Mouse (Mus musculus) erythroblast, adult 5-6 weeks (primary cell): ENCODE measurements around the gene Faap100. TPM values are rescaled to one million over a fixed set of nuclear protein-coding genes. Genes with fewer than 3 reads are reported as not detected.

Experiments
- ATAC-seq: replicated peaks from 2 replicates; pipeline ENCODE4 v1.8.0; 2016; ENCODE audit warnings: moderate number of reproducible peaks, mild to moderate bottlenecking, moderate TSS enrichment, inconsistent platforms; ENCODE audit not compliant: poor library complexity, low FRiP score, severe bottlenecking
- total RNA-seq, 2 experiments: library from RNA; stranded (forward) in 1 of 2; stranded (reverse) in 1 of 2; fragments of 150-400 nt in 1 of 2; fragments of 200-764, 138-1000 nt in 1 of 2; gene quantifications; 2 replicates each; pipeline versions ENCODE4 v1.2.3 to v1.2.4; 2015 to 2017; ENCODE audit warnings: low replicate concordance in 2 of 2

The Faap100 gene
- total RNA-seq, 2 experiments from 2014 or later: 0.96 to 1.4 TPM

DNA sequence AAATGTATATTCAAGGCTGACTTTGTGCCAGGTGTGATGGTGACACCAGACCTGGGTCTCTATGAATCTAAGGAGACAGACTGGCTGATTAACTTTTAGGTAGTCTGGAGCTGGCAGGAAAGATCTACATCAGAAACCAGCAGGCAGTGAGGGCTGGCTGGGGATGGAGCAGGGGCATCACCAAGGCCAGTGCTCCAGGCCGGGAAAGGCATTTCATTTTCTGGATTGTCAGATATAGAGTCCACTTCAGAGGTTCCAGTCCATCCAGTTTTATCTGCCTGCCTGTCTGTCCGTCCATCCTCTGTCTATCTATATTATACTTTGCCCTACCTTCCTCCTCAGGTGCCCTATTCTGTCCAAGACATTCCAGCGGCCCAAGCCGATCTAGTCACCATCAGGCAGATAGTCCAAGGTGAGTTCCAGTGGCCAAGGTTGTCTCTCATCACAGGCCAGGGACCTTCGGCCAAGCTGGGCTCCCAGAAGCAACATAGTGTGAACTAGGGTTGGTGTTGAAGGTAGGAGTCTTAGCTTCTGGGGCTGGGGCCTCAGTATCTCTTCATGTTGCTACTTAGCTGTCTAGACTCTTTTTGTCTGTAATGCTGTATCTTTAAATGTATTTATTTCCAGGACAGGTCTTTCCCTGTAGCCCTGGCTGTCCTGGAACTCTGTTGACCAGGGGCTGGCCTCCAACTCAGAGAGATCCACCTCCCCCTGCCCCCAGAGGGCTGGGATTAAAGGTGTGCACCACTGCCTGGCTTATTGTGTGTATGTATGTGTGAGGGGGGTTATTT lies 34.9 kb downstream of the Faap100 start:
- ATAC-seq: no peak

DNA sequence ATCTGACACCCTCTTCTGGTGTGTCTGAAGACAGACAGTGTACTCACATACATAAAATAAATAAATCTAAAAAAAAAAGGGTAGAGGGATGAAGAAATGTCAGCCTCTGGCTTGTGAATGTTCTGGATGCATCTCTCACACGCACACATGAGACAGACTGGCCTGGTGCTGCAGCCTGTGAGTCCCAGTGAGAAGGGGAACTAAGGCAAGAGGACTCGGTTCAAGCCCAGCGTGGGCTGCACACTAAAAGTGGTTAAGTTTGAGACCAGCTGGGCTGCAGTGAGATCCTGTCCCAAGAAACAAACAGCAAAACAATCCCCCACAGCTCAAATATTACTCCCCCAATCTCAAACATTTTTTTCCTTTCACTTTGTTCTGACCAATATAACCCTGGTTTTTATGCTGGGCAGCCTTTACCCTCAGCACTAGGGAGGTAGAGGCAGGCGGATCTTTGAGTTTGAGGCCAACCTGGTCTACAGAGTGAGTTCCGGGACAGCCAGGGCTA lies 35.9 kb downstream of the Faap100 start:
- no peak for ATAC-seq

DNA sequence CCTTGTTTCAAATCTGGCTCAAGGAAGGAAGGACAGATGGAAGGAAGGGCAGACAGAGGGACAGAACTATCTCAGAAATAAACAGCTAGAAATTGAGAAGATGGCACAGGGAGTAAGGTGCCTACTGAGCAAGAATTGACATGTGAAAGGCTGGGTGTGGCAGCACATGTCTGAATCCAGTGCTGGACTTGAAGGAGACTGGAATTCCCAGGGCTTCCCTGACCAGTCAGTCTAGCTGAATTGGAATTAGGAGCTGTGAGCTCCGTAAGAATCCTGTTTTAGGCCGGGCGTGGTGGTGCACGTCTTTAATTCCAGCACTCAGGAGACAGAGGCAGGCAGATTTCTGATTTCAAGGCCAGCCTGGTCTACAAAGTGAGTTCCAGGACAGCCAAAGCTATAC lies 36.9 kb downstream of the Faap100 start:
- no peak for ATAC-seq

DNA sequence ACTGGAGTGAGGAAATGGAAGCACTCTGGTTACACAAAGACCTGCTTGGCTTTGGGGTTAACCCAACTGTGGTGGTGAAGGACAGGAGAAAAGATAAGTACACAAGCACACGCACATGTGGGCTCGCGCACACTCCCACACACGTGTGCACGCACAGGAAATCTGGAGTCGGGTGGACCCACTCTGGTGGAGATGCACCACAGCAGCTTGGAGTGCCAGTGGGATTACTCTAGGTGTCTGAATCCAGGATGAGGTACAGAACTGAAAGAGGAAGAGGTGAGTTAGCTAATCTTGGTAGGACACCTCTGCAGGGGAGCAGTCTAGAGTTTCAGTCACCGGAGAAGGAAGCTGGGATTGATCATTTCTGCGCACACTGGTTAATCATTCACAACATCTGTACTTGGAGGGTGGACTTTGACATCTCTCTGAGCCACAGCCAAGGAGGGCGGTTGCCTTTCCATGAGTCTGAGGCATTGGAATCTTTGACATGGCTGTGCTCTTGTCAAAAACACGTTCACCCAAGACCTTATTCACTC lies 38.5 kb downstream of the Faap100 start:
- no peak for ATAC-seq

DNA sequence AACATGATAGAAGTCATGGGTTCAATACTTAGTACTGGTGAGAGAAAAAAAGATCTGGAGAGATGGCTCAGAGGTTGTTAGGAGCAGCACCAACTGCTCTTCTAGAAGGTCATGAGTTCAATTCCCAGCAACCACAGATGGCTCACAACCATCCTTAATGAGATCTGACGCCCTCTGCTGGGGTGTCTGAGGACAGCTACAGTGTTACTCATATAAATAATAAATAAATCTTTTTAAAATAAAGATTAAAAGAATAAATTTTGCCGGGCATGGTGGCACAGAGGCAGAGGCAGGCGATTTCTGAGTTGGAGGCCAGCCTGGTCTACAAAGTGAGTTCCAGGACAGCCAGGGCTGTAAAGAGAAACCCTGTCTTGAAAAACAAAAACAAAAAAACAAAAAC lies 39.8 kb downstream of the Faap100 start:
- ATAC-seq: no peak

DNA sequence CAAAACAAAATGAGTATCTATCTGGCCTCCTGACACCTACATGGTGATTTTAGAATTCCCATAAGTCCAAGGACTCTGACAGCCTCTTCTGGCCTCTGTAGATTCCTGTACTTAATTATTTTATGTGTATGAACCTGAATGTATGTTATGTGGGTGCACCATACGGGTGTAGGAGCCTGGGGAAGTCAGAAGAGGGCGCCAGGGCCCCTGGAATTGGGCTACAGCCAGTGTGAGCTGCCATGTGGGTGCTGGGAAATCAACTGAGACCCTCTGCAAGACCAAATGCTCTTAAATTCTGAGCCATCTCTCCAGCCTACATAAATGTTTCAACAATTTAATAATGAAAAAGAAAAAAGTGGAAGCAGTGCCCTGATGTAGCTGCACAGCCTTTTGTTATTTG lies 41.1 kb downstream of the Faap100 start:
- ATAC-seq: peak; percentile 69

DNA sequence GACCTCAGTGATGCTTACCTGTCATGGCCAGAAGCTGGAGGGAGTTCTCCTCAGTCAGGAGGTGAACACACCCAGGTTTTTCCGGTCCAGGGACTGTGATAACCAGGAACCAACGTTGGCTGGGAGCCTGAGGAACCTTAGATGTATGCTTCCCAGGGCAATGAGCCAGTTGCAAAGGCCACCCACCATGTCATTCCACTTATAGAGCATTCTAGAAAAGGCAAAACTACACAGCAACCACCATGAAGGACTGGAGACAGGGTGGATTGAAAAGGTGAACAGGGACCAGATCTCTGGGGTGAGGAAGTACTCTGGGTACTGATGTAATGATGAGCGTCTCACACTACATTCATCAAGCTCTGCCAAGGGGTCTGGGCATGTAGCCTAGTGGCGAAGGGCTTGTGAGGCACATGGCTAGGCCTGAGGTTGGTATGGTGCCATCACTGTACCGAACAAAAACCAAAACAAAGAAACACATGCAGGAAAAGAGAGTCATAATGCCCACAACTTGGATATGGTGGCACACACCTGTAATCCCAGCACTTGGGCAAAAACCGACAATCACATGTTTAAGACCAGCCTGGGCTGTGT lies 43.0 kb downstream of the Faap100 start:
- no peak for ATAC-seq

DNA sequence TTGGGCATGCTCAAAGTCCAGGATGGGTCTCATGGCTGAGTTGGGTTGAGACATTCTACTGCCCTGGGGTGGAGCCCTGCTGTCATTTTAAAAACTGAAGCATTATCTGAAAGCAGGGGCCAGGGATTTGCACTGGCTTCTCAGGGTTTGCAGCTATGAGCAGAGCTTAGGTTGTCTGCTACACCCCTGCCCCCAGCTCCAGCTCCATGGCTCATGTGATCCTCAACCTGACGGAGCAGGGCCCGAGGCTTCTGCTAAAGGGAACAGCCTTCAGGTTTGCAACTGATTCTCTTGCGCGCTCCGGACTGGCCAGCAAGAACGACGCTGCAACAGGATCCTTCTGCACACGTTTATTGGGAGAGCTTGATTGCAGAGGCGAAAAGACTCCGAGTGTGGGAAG lies 58.4 kb downstream of the Faap100 start:
- no peak for ATAC-seq

DNA sequence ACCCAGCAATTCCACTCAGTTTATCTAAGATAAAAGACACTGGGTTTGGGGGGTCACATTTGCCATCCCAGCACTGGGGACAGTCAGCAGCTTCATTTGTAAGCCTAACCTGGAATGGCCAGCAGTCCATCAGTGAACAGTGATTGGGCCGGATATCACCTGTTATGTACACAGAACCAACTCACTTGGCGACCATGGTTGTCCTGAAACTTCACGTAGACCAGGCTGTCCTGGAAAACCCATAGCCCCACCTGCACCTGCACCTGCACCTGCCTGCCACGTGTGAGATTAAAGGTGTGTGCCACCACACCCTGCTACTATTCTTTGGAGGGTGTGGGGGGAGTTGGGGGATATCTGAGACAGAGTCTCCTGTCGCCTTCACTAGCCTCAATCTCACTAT lies 59.3 kb downstream of the Faap100 start:
- no peak for ATAC-seq

Other genes starting within 250 kb of the Faap100 start
- 7.7 and 10.7 TPM in 2 replicates for gene Slc38a10, start 227.4 kb downstream of the Faap100 start, total RNA-seq (2015; ENCODE audit: low replicate concordance)
- 22.4 and 39.9 TPM in 2 replicates for gene Slc38a10, start 227.4 kb downstream of the Faap100 start, total RNA-seq (2017; ENCODE audit: low replicate concordance)
- 2.1 and 3.3 TPM in 2 replicates for gene Bahcc1, start 145.8 kb downstream of the Faap100 start, total RNA-seq (2015; ENCODE audit: low replicate concordance)
- gene Bahcc1, start 145.8 kb downstream of the Faap100 start, total RNA-seq (2017; ENCODE audit: low replicate concordance): 0.84 and 2.0 TPM in 2 replicates
- 637 and 655 TPM in 2 replicates for gene Actg1, start 30.2 kb downstream of the Faap100 start, total RNA-seq (2015; ENCODE audit: low replicate concordance)
- gene Actg1, start 30.2 kb downstream of the Faap100 start, total RNA-seq (2017; ENCODE audit: low replicate concordance): 301 and 341 TPM in 2 replicates
- gene Fscn2, start 17.2 kb downstream of the Faap100 start, total RNA-seq (2015; ENCODE audit: low replicate concordance): not detected in 2 replicates
- not detected in 2 replicates for gene Fscn2, start 17.2 kb downstream of the Faap100 start, total RNA-seq (2017; ENCODE audit: low replicate concordance)
- 16.1 and 17.6 TPM in 2 replicates for gene Nploc4, start 58.9 kb upstream of the Faap100 start, total RNA-seq (2015; ENCODE audit: low replicate concordance)
- 24.6 and 31.8 TPM in 2 replicates for gene Nploc4, start 58.9 kb upstream of the Faap100 start, total RNA-seq (2017; ENCODE audit: low replicate concordance)
- gene Tspan10, start 63.9 kb upstream of the Faap100 start, total RNA-seq (2015; ENCODE audit: low replicate concordance): 1.3 TPM in 1 of 2 replicates, not detected in the other
- not detected in 2 replicates for gene Tspan10, start 63.9 kb upstream of the Faap100 start, total RNA-seq (2017; ENCODE audit: low replicate concordance)
- gene Pde6g, start 74.7 kb upstream of the Faap100 start, total RNA-seq (2015; ENCODE audit: low replicate concordance): not detected in 2 replicates
- gene Pde6g, start 74.7 kb upstream of the Faap100 start, total RNA-seq (2017; ENCODE audit: low replicate concordance): not detected in 2 replicates
- 7.3 TPM in 1 of 2 replicates, not detected in the other for gene Oxld1, start 79.3 kb upstream of the Faap100 start, total RNA-seq (2015; ENCODE audit: low replicate concordance)
- gene Oxld1, start 79.3 kb upstream of the Faap100 start, total RNA-seq (2017; ENCODE audit: low replicate concordance): 6.1 and 6.9 TPM in 2 replicates
- 1.5 and 2.1 TPM in 2 replicates for gene Ccdc137, start 79.4 kb upstream of the Faap100 start, total RNA-seq (2015; ENCODE audit: low replicate concordance)
- gene Ccdc137, start 79.4 kb upstream of the Faap100 start, total RNA-seq (2017; ENCODE audit: low replicate concordance): 1.5 and 16.8 TPM in 2 replicates
- 4.2 and 5.9 TPM in 2 replicates for gene Arl16, start 88.8 kb upstream of the Faap100 start, total RNA-seq (2015; ENCODE audit: low replicate concordance)
- 3.3 TPM in 1 of 2 replicates, not detected in the other for gene Arl16, start 88.8 kb upstream of the Faap100 start, total RNA-seq (2017; ENCODE audit: low replicate concordance)
- gene Mrpl12, start 105.8 kb upstream of the Faap100 start, total RNA-seq (2015; ENCODE audit: low replicate concordance): 12.1 and 16.1 TPM in 2 replicates
- gene Mrpl12, start 105.8 kb upstream of the Faap100 start, total RNA-seq (2017; ENCODE audit: low replicate concordance): 12.1 and 15.6 TPM in 2 replicates
- gene Slc25a10, start 113.1 kb upstream of the Faap100 start, total RNA-seq (2015; ENCODE audit: low replicate concordance): 6.9 and 11.1 TPM in 2 replicates
- gene Slc25a10, start 113.1 kb upstream of the Faap100 start, total RNA-seq (2017; ENCODE audit: low replicate concordance): 4.7 and 6.0 TPM in 2 replicates
- gene Gcgr, start 151.9 kb upstream of the Faap100 start, total RNA-seq (2015; ENCODE audit: low replicate concordance): not detected in 2 replicates
- gene Gcgr, start 151.9 kb upstream of the Faap100 start, total RNA-seq (2017; ENCODE audit: low replicate concordance): not detected in 2 replicates
- gene Mcrip1, start 171.0 kb upstream of the Faap100 start, total RNA-seq (2015; ENCODE audit: low replicate concordance): 8.1 and 17.6 TPM in 2 replicates
- gene Mcrip1, start 171.0 kb upstream of the Faap100 start, total RNA-seq (2017; ENCODE audit: low replicate concordance): 3.2 and 9.6 TPM in 2 replicates
- not detected in 2 replicates for gene Ppp1r27, start 172.4 kb upstream of the Faap100 start, total RNA-seq (2015; ENCODE audit: low replicate concordance)
- not detected in 2 replicates for gene Ppp1r27, start 172.4 kb upstream of the Faap100 start, total RNA-seq (2017; ENCODE audit: low replicate concordance)
- gene P4hb, start 194.5 kb upstream of the Faap100 start, total RNA-seq (2015; ENCODE audit: low replicate concordance): 108 and 148 TPM in 2 replicates
- gene P4hb, start 194.5 kb upstream of the Faap100 start, total RNA-seq (2017; ENCODE audit: low replicate concordance): 136 and 145 TPM in 2 replicates
- 101 and 127 TPM in 2 replicates for gene Arhgdia, start 202.9 kb upstream of the Faap100 start, total RNA-seq (2015; ENCODE audit: low replicate concordance)
- 35.7 and 38.1 TPM in 2 replicates for gene Arhgdia, start 202.9 kb upstream of the Faap100 start, total RNA-seq (2017; ENCODE audit: low replicate concordance)
- 60.6 and 67.8 TPM in 2 replicates for gene Alyref, start 219.6 kb upstream of the Faap100 start, total RNA-seq (2015; ENCODE audit: low replicate concordance)
- 86.1 and 86.4 TPM in 2 replicates for gene Alyref, start 219.6 kb upstream of the Faap100 start, total RNA-seq (2017; ENCODE audit: low replicate concordance)
- gene Anapc11, start 219.7 kb upstream of the Faap100 start, total RNA-seq (2015; ENCODE audit: low replicate concordance): 15.0 and 16.9 TPM in 2 replicates
- gene Anapc11, start 219.7 kb upstream of the Faap100 start, total RNA-seq (2017; ENCODE audit: low replicate concordance): 0.56 and 6.5 TPM in 2 replicates
- not detected in 2 replicates for gene Npb, start 229.7 kb upstream of the Faap100 start, total RNA-seq (2015; ENCODE audit: low replicate concordance)
- gene Npb, start 229.7 kb upstream of the Faap100 start, total RNA-seq (2017; ENCODE audit: low replicate concordance): not detected in 2 replicates
- 7.7 and 20.7 TPM in 2 replicates for gene Pcyt2, start 239.2 kb upstream of the Faap100 start, total RNA-seq (2015; ENCODE audit: low replicate concordance)
- gene Pcyt2, start 239.2 kb upstream of the Faap100 start, total RNA-seq (2017; ENCODE audit: low replicate concordance): 19.8 and 39.8 TPM in 2 replicates
- gene Sirt7, start 246.5 kb upstream of the Faap100 start, total RNA-seq (2015; ENCODE audit: low replicate concordance): 21.9 and 26.1 TPM in 2 replicates
- 48.8 and 52.1 TPM in 2 replicates for gene Sirt7, start 246.5 kb upstream of the Faap100 start, total RNA-seq (2017; ENCODE audit: low replicate concordance)